Mouse (Mus musculus) kidney, embryonic 15.5 days (tissue): Measurements from ENCODE around the gene Gckr. TPM values are rescaled to one million over a fixed set of nuclear protein-coding genes. Genes with fewer than 3 reads are reported as not detected.

Experiments used
- ATAC-seq: fragments of 200-750 bp; cut with Nextera tagmentation; replicated peaks from 2 replicates; pipeline ENCODE4 v1.8.0; 2017; ENCODE audit warnings: moderate TSS enrichment; ENCODE audit not compliant: low FRiP score
- H3K27ac ChIP-seq: fragments of 300-500 bp; sonication (generic); 2 replicates; pipeline ENCODE4 v1.5.1; 2015; ENCODE audit warnings: mild to moderate bottlenecking, inconsistent platforms
- H3K27me3 ChIP-seq: fragments of 300-500 bp; sonication (generic); 2 replicates; pipeline ENCODE4 v1.6.1; 2015; ENCODE audit warnings: inconsistent platforms
- H3K36me3 ChIP-seq: fragments of 300-500 bp; sonication (generic); 2 replicates; pipeline ENCODE4 v1.6.1; 2015; ENCODE audit warnings: inconsistent platforms
- H3K4me1 ChIP-seq: fragments of 300-500 bp; sonication (generic); 2 replicates; pipeline ENCODE4 v1.6.1; 2015; ENCODE audit warnings: inconsistent platforms
- H3K4me2 ChIP-seq: fragments of 300-500 bp; sonication (generic); 2 replicates; pipeline ENCODE4 v1.6.1; 2015; ENCODE audit warnings: moderate library complexity, mild to moderate bottlenecking, inconsistent platforms
- H3K4me3 ChIP-seq: fragments of 300-500 bp; sonication (generic); replicated peaks from 2 replicates; pipeline ENCODE4 v1.5.1; 2015; ENCODE audit warnings: mild to moderate bottlenecking, inconsistent platforms
- H3K9ac ChIP-seq: fragments of 300-500 bp; sonication (generic); 2 replicates; pipeline ENCODE4 v1.6.1; 2015; ENCODE audit warnings: mild to moderate bottlenecking, inconsistent platforms
- H3K9me3 ChIP-seq: fragments of 300-500 bp; sonication (generic); replicated peaks from 2 replicates; pipeline ENCODE4 v1.6.1; 2016; ENCODE audit warnings: inconsistent platforms
- WGBS: fragments of 180-500 bp; shearing (Covaris S2); methylation state at CpG from one replicate; pipeline ENCODE4 v1.1.7; 2015; ENCODE audit warnings: mixed read lengths; 5-methylcytosine and 5-hydroxymethylcytosine counted together
- polyA plus RNA-seq: library from polyadenylated mRNA; unstranded; fragments of >200 nt; fragmentation: Nextera tagmentation; extraction: Ambion mirVana; gene quantifications from 2 replicates; pipeline ENCODE4 v1.2.1, GENCODE M21; 2015

The Gckr gene
- polyA plus RNA-seq, 1 experiment from 2014 or later = 0.70 TPM

GRCm38 (mm10) chr5:31267686-31268085, 29.6 kb upstream of the Gckr start:
- peaks cover 94% of the 10 kb centered on the region for H3K36me3 ChIP-seq
- 87% methylated on average over 6 of the region's 6 CpGs for WGBS

GRCm38 (mm10) chr5:31273018-31273417, 24.2 kb upstream of the Gckr start:
- no peak overlapping the region for H3K27ac ChIP-seq
- H3K9ac ChIP-seq = no peak overlapping the region
- 89% methylated on average over 6 of the region's 6 CpGs for WGBS
- peaks cover 76% of the 10 kb centered on the region for H3K36me3 ChIP-seq
- no peaks in the 10 kb centered on the region for H3K27me3 ChIP-seq
- H3K9me3 ChIP-seq = no peaks in the 10 kb centered on the region
- no peak overlapping the region for H3K4me3 ChIP-seq
- no peak for ATAC-seq
- no peak overlapping the region for H3K4me2 ChIP-seq
- no peaks in the 10 kb centered on the region for H3K4me1 ChIP-seq

More at GRCm38 (mm10) chr5:31267686-31268085, 29.6 kb upstream of the Gckr start:
- Histone ChIP-seq H3K27me3 (no peaks in the 10 kb centered on the region), H3K4me2 (no peak overlapping the region), H3K27ac (no peak overlapping the region), H3K4me1 (no peaks in the 10 kb centered on the region), H3K9me3 (no peaks in the 10 kb centered on the region), H3K4me3 (no peak overlapping the region), H3K9ac (no peak overlapping the region)
- no peak for ATAC-seq

- Histone ChIP-seq H3K36me3 (peaks cover 91% of the 10 kb centered on the region), H3K27ac (no peak overlapping the region), H3K9me3 (no peaks in the 10 kb centered on the region), H3K4me1 (no peaks in the 10 kb centered on the region), H3K27me3 (no peaks in the 10 kb centered on the region), H3K4me3 (no peak overlapping the region), H3K4me2 (no peak overlapping the region), H3K9ac (no peak overlapping the region)
- ATAC-seq = no peak
- WGBS = 91% methylated on average over 20 of the region's 20 CpGs
Measured at GRCm38 (mm10) chr5:31279245-31279988, 17.8 kb upstream of the Gckr start.

GRCm38 (mm10) chr5:31288225-31288624, 9.0 kb upstream of the Gckr start:
- WGBS = 76% methylated on average over 4 of the region's 4 CpGs
- H3K4me2 ChIP-seq = no peak overlapping the region

GRCm38 (mm10) chr5:31288655-31289054, 8.6 kb upstream of the Gckr start:
- H3K36me3 ChIP-seq = peaks cover 48% of the 10 kb centered on the region
- H3K4me2 ChIP-seq = no peak overlapping the region
- WGBS = 77% methylated on average over 3 of the region's 3 CpGs
- no peak for ATAC-seq
- no peaks in the 10 kb centered on the region for H3K27me3 ChIP-seq
- peaks cover 17% of the 10 kb centered on the region for H3K4me1 ChIP-seq
- no peak overlapping the region for H3K4me3 ChIP-seq
- no peaks in the 10 kb centered on the region for H3K9me3 ChIP-seq
- no peak overlapping the region for H3K27ac ChIP-seq
- no peak overlapping the region for H3K9ac ChIP-seq

More at GRCm38 (mm10) chr5:31288225-31288624, 9.0 kb upstream of the Gckr start:
- no peak for ATAC-seq
- H3K36me3 ChIP-seq = peaks cover 48% of the 10 kb centered on the region
- H3K4me1 ChIP-seq = peaks cover 17% of the 10 kb centered on the region
- H3K27me3 ChIP-seq = no peaks in the 10 kb centered on the region
- no peak overlapping the region for H3K4me3 ChIP-seq
- no peak overlapping the region for H3K9ac ChIP-seq
- H3K27ac ChIP-seq = no peak overlapping the region
- H3K9me3 ChIP-seq = no peaks in the 10 kb centered on the region

- Histone ChIP-seq H3K36me3 (peaks cover 43% of the 10 kb centered on the region), H3K4me3 (peak overlapping the region; percentile 55; the same call in 1 of the 2 replicates), H3K9me3 (no peaks in the 10 kb centered on the region), H3K4me1 (peaks cover 25% of the 10 kb centered on the region), H3K27ac (no peak overlapping the region), H3K9ac (peak overlapping the region; percentile 48; the same call in 1 of the 2 replicates), H3K4me2 (peak overlapping the region; percentile 77), H3K27me3 (no peaks in the 10 kb centered on the region)
- 79% methylated on average over 3 of the region's 3 CpGs for WGBS
- ATAC-seq = no peak
Measured at GRCm38 (mm10) chr5:31289626-31290230, 7.5 kb upstream of the Gckr start.

GRCm38 (mm10) chr5:31290521-31291360, 6.5 kb upstream of the Gckr start, which contains the start of gene Ift172:
TSS of gene Ift172 (minus strand) at chr5:31291116.
- H3K4me2 ChIP-seq = peak within 1 kb of the TSS; percentile 77
- no peaks in the 10 kb centered on the region for H3K27me3 ChIP-seq
- H3K9ac ChIP-seq = peak within 1 kb of the TSS; percentile 48
- H3K27ac ChIP-seq = peak within 1 kb of the TSS; percentile 86
- WGBS = 2% methylated on average over 45 of the region's 45 CpGs
- peaks cover 32% of the 10 kb centered on the region for H3K4me1 ChIP-seq
- H3K36me3 ChIP-seq = peaks cover 33% of the 10 kb centered on the region
- peak within 1 kb of the TSS; percentile 55 for H3K4me3 ChIP-seq
- ATAC-seq = peak; percentile 92
- no peaks in the 10 kb centered on the region for H3K9me3 ChIP-seq

GRCm38 (mm10) chr5:31291361-31291688, 5.9 kb upstream of the Gckr start:
- Histone ChIP-seq H3K4me2 (peak overlapping the region; percentile 77), H3K27me3 (no peaks in the 10 kb centered on the region), H3K4me1 (peaks cover 35% of the 10 kb centered on the region), H3K27ac (peak overlapping the region; percentile 86), H3K36me3 (peaks cover 27% of the 10 kb centered on the region), H3K4me3 (peak overlapping the region; percentile 55), H3K9me3 (no peaks in the 10 kb centered on the region), H3K9ac (peak overlapping the region; percentile 48)
- ATAC-seq = no peak; the same call in 1 of the 2 replicates
- WGBS = 3% methylated on average over 9 of the region's 9 CpGs

GRCm38 (mm10) chr5:31294964-31295605, 2.2 kb upstream of the Gckr start:
- peak; percentile 40; the same call in 1 of the 2 replicates for ATAC-seq
- Histone ChIP-seq H3K4me2 (peak overlapping the region; percentile 97), H3K36me3 (peaks cover 16% of the 10 kb centered on the region), H3K27ac (peak overlapping the region; percentile 62), H3K9ac (peak overlapping the region; percentile 78), H3K4me1 (peaks cover 30% of the 10 kb centered on the region), H3K9me3 (no peaks in the 10 kb centered on the region), H3K27me3 (peaks cover 13% of the 10 kb centered on the region), H3K4me3 (peak overlapping the region; percentile 86)
- WGBS = 4% methylated on average over 29 of the region's 29 CpGs

GRCm38 (mm10) chr5:31295606-31296141, 1.6 kb upstream of the Gckr start, which contains the start of gene Fndc4:
TSS of gene Fndc4 (minus strand) at chr5:31296080.
- peaks cover 25% of the 10 kb centered on the region for H3K4me1 ChIP-seq

GRCm38 (mm10) chr5:31297981-31298380, 738 bp downstream of the Gckr start:
- H3K9ac ChIP-seq = no peak overlapping the region
- ATAC-seq = no peak

More at GRCm38 (mm10) chr5:31295606-31296141, 1.6 kb upstream of the Gckr start, which contains the start of gene Fndc4:
- H3K27ac ChIP-seq = peak within 1 kb of the TSS; percentile 62
- H3K9me3 ChIP-seq = no peaks in the 10 kb centered on the region
- H3K9ac ChIP-seq = peak within 1 kb of the TSS; percentile 78
- peaks cover 16% of the 10 kb centered on the region for H3K36me3 ChIP-seq
- peaks cover 13% of the 10 kb centered on the region for H3K27me3 ChIP-seq
- under 1% methylated on average over 37 of the region's 46 CpGs for WGBS
- peak within 1 kb of the TSS; percentile 97 for H3K4me2 ChIP-seq
- peak; percentile 76 for ATAC-seq
- peak within 1 kb of the TSS; percentile 86 for H3K4me3 ChIP-seq

More at GRCm38 (mm10) chr5:31297981-31298380, 738 bp downstream of the Gckr start:
- 73% methylated on average over 3 of the region's 3 CpGs for WGBS
- Histone ChIP-seq H3K27me3 (peaks cover 13% of the 10 kb centered on the region), H3K4me3 (no peak overlapping the region), H3K9me3 (no peaks in the 10 kb centered on the region), H3K4me2 (no peak overlapping the region), H3K27ac (no peak overlapping the region), H3K36me3 (peaks cover 13% of the 10 kb centered on the region), H3K4me1 (peaks cover 18% of the 10 kb centered on the region)
